ENCODE assay signal across 16 mouse cellular contexts in genomic region chr5:112294696-112295095, GRCm38 (mm10). TPM values are rescaled to one million over a fixed set of nuclear protein-coding genes. Genes with fewer than 3 reads are reported as not detected.
DNase-seq lines count a peak whose midpoint lies in the region; ATAC-seq and TF ChIP-seq lines count a peak whose summit lies in the region.
"Had no signal": no experiment of that assay in that cellular context is flagged by ENCODE, and none has a peak within 500 bp of the region (broad histone marks: within the 10 kb centered on the region; RNA-seq: fewer than 3 reads in every experiment).

No protein-coding gene starts in this region.

- H3K9me3 ChIP-seq in MEL (replicated peaks; ENCODE audit: insufficient read depth, low read length), result no peaks in the 10 kb centered on the region
- no peaks in the 10 kb centered on the region for H3K9me3 ChIP-seq in liver, embryonic 13.5 days (replicated peaks)
- H3K9me3 ChIP-seq: forebrain, embryonic 12.5 days; midbrain, embryonic 12.5 days had no signal

- peaks cover 88% of the 10 kb centered on the region for H3K4me1 ChIP-seq in liver, adult 2 months (ENCODE audit: control insufficient read depth, insufficient read depth, low read length)
- peaks cover 23 to 42% of the 10 kb centered on the region in 2 experiments for H3K4me1 ChIP-seq in MEL (ENCODE audit: control insufficient read depth in 1 of 2, insufficient read depth in 2 of 2, low read length in 2 of 2)
- peaks cover 97% of the 10 kb centered on the region for H3K4me1 ChIP-seq in liver, embryonic 13.5 days (replicated peaks)

- no peaks in the 10 kb centered on the region for H3K27me3 ChIP-seq in liver, adult 2 months (ENCODE audit: control insufficient read depth, insufficient read depth, low read length)
- H3K27me3 ChIP-seq in MEL (ENCODE audit: control insufficient read depth in 1 of 2, insufficient read depth in 2 of 2, low read length in 2 of 2), result no peaks in the 10 kb centered on the region
- H3K27me3 ChIP-seq in liver, embryonic 13.5 days, result no peaks in the 10 kb centered on the region
- H3K27me3 ChIP-seq: forebrain, embryonic 12.5 days; midbrain, embryonic 12.5 days had no signal

- peak overlapping the region; percentile 43 for H3K27ac ChIP-seq in gastrocnemius, adult 2 months
- peak overlapping the region; percentile 64 for H3K27ac ChIP-seq in liver, adult 2 months (replicated peaks; ENCODE audit: insufficient read depth, low read depth, low read length)
- peak overlapping the region; percentile 40 for H3K27ac ChIP-seq in MEL (ENCODE audit: control insufficient read depth, low read depth, low read length)
- peak overlapping the region; percentile 80 for H3K27ac ChIP-seq in liver, embryonic 13.5 days
- H3K27ac ChIP-seq: forebrain, embryonic 12.5 days; kidney, postnatal 0 days; midbrain, embryonic 12.5 days had no signal

- intact Hi-C loops in gastrocnemius, adult 2 months (cut with DNase I), result loop anchor here (5.0 kb wide), 1 partner anchor 42 kb away; the partner anchor contains the start of gene Cryba4
- intact Hi-C loops in gastrocnemius, postnatal 14 days (cut with DNase I; ENCODE audit: low total_unique reads), result no loop called here

- H3K4me3 ChIP-seq in gastrocnemius, adult 2 months, result no peak overlapping the region
- H3K4me3 ChIP-seq in liver, adult 2 months (ENCODE audit: insufficient read depth, low read depth, low read length), result no peak overlapping the region
- no peak overlapping the region for H3K4me3 ChIP-seq in MEL (ENCODE audit: control insufficient read depth in 1 of 2, insufficient read depth in 1 of 2, low read depth in 2 of 2, low read length in 2 of 2)
- H3K4me3 ChIP-seq in liver, embryonic 13.5 days (replicated peaks), result no peak overlapping the region
- H3K4me3 ChIP-seq: forebrain, embryonic 12.5 days; midbrain, embryonic 12.5 days had no signal

- H3K9ac ChIP-seq in liver, adult 2 months (ENCODE audit: low read depth, low read length), result 0 out of 2 replicates have a peak overlapping the region, but pooled peaks have one; percentile 23
- H3K9ac ChIP-seq in MEL (ENCODE audit: control insufficient read depth, low read depth, low read length, poor library complexity, severe bottlenecking), result no peak overlapping the region
- peak overlapping the region; percentile 47; the same call in 1 of the 2 replicates for H3K9ac ChIP-seq in liver, embryonic 13.5 days
- H3K9ac ChIP-seq: forebrain, embryonic 12.5 days; midbrain, embryonic 12.5 days had no signal

- no peak for TF ChIP-seq CTCF in gastrocnemius, adult 2 months (IDR thresholded peaks at IDR 0.05)
- no peak for TF ChIP-seq CTCF in liver, adult 2 months (IDR thresholded peaks at IDR 0.05; ENCODE audit: low read depth, low read length)
- TF ChIP-seq CTCF in MEL (IDR thresholded peaks at IDR 0.05 in 2 of 3, conservative IDR thresholded peaks at IDR 0.05 in 1 of 3; ENCODE audit: control insufficient read depth in 1 of 3, insufficient read depth in 1 of 3, low read depth in 2 of 3, low read length in 3 of 3, poor library complexity in 1 of 3, severe bottlenecking in 1 of 3), result no peak

- peaks cover 54% of the 10 kb centered on the region for H3K79me2 ChIP-seq in liver, adult 2 months (ENCODE audit: control insufficient read depth, insufficient read depth, low read length)
- H3K79me2 ChIP-seq in MEL (ENCODE audit: control insufficient read depth, insufficient read depth, low read length, poor library complexity), result peaks cover 65% of the 10 kb centered on the region

- H3K36me3 ChIP-seq in liver, adult 2 months (ENCODE audit: control insufficient read depth, insufficient read depth, low read length), result no peaks in the 10 kb centered on the region
- H3K36me3 ChIP-seq in MEL (ENCODE audit: control insufficient read depth in 1 of 2, insufficient read depth in 2 of 2, low read length in 2 of 2), result peaks cover 0 to 25% of the 10 kb centered on the region in 2 experiments; a peak in 2 of 4 replicates
- 0 out of 2 replicates have a peak, but pooled peaks cover 3% of the 10 kb centered on the region for H3K36me3 ChIP-seq in liver, embryonic 13.5 days
- H3K36me3 ChIP-seq: forebrain, embryonic 12.5 days; midbrain, embryonic 12.5 days had no signal

- no peak for ATAC-seq in liver, embryonic 13.5 days (ENCODE audit: low read depth)

- no peak overlapping the region for H3K4me2 ChIP-seq in liver, embryonic 13.5 days
- H3K4me2 ChIP-seq: forebrain, embryonic 12.5 days; midbrain, embryonic 12.5 days had no signal

- no peak for TF ChIP-seq POLR2A in liver, adult 2 months (IDR thresholded peaks at IDR 0.05; ENCODE audit: extremely low read depth, insufficient read depth, low read length)
- no peak for TF ChIP-seq POLR2A in MEL (IDR thresholded peaks at IDR 0.05; ENCODE audit: control insufficient read depth in 1 of 2, insufficient read depth in 1 of 2, low read depth in 1 of 2, low read length in 2 of 2, poor library complexity in 1 of 2)

- TF ChIP-seq RAD21 in MEL (IDR thresholded peaks at IDR 0.05; ENCODE audit: low read depth, low read length), result no peak

- WGBS in liver, adult 2 months, result 42% methylated on average over 4 of the region's 4 CpGs
- WGBS in liver, embryonic 13.5 days (ENCODE audit: insufficient replicate concordance), result 65% methylated on average over 4 of the region's 4 CpGs

- TF ChIP-seq EP300 in MEL (IDR thresholded peaks at IDR 0.05; ENCODE audit: low read depth in 1 of 2, low read length in 2 of 2), result no peak

- DNase-seq in gastrocnemius, adult 2 months, result no peak
- no peak for DNase-seq in gastrocnemius, postnatal 14 days
- DNase-seq in liver, adult 2 months (ENCODE audit: extremely low read depth, low read depth, low spot score), result peak; percentile 68
- DNase-seq in liver (no peak), MEL (ENCODE audit: low read depth, low spot score) (no peak)
- no peak for DNase-seq in liver, embryonic 13.5 days
- DNase-seq in B cell, adult 2 months, result no peak
- no peak for DNase-seq in ovary, postnatal 14 days (ENCODE audit: low spot score)
- DNase-seq: cerebellum, adult 11-12 months; heart, postnatal 14 days; lung, postnatal 14 days; right cerebral cortex, postnatal 4 days had no signal

TF ChIP-seq in MEL, 35 proteins besides CTCF, POLR2A, EP300 and RAD21:
- TF ChIP-seq RCOR1 (IDR thresholded peaks at IDR 0.05; ENCODE audit: low read depth, low read length) (no peak), MEF2A (IDR thresholded peaks at IDR 0.05; ENCODE audit: extremely low read depth, insufficient replicate concordance, low read depth, low read length, poor library complexity, severe bottlenecking) (no peak), ZKSCAN1 (IDR thresholded peaks at IDR 0.05; ENCODE audit: low read depth, low read length) (no peak), TBP (IDR thresholded peaks at IDR 0.05; ENCODE audit: low read depth, low read length) (no peak), TAL1 (IDR thresholded peaks at IDR 0.05; ENCODE audit: low read length) (no peak), KAT2A (conservative IDR thresholded peaks at IDR 0.05; ENCODE audit: low read depth, low read length) (no peak), ZMIZ1 (IDR thresholded peaks at IDR 0.05; ENCODE audit: low read depth, low read length) (no peak)

RNA-seq across cellular contexts. Expression of gene Tpst2, which starts 18.2 kb away (rescaled TPM):
- 10 to 100 TPM; 12.6 to 25.4 TPM for total RNA-seq in gastrocnemius, adult 2 months (2021)
- 10 to 100 TPM; 17.4 to 23.4 TPM for total RNA-seq in gastrocnemius, postnatal 14 days (2021)
- total RNA-seq in liver, adult 2 months (2014; rRNA removed), result 27.7 and 38.9 TPM in 2 replicates
- 30.2 and 35.7 TPM in 2 replicates for polyA plus RNA-seq in liver, adult 2 months (2012; rRNA removed)
- total RNA-seq in MEL (2012; rRNA removed), result 63.1 and 86.1 TPM in 2 replicates
- polyA plus RNA-seq in MEL (2012; ENCODE audit: insufficient read depth in 1 of 2, insufficient read length in 2 of 2, low read depth in 1 of 2, low replicate concordance in 2 of 2, missing spikeins in 1 of 2), result 10 to 100 TPM in 1 of 2 experiments, not detected in 1; 57.8 TPM
- polyA plus RNA-seq in liver, embryonic 13.5 days (2015; fragmentation: Nextera tagmentation; extraction: Ambion mirVana), result 35.4 and 36.0 TPM in 2 replicates

RNA-seq across cellular contexts. Expression of gene Tfip11, which starts 31.5 kb away (rescaled TPM):
- 10 to 100 TPM; 10.6 to 15.5 TPM for total RNA-seq in gastrocnemius, adult 2 months (2021)
- total RNA-seq in gastrocnemius, postnatal 14 days (2021), result 10 to 100 TPM; 12.0 to 13.2 TPM
- 7.7 and 9.7 TPM in 2 replicates for total RNA-seq in liver, adult 2 months (2014; rRNA removed)
- polyA plus RNA-seq in liver, adult 2 months (2012; rRNA removed), result 18.6 and 19.1 TPM in 2 replicates
- 30.3 and 34.6 TPM in 2 replicates for total RNA-seq in MEL (2012; rRNA removed)
- 10 to 100 TPM in 1 of 2 experiments, not detected in 1; 44.7 TPM for polyA plus RNA-seq in MEL (2012; ENCODE audit: insufficient read depth in 1 of 2, insufficient read length in 2 of 2, low read depth in 1 of 2, low replicate concordance in 2 of 2, missing spikeins in 1 of 2)
- polyA plus RNA-seq in liver, embryonic 13.5 days (2015; fragmentation: Nextera tagmentation; extraction: Ambion mirVana), result 14.1 and 15.7 TPM in 2 replicates

RNA-seq across cellular contexts. Expression of gene Crybb1, which starts 39.1 kb away (rescaled TPM):
- 1 to 10 TPM; 1.6 to 3.7 TPM for total RNA-seq in gastrocnemius, adult 2 months (2021)
- total RNA-seq in gastrocnemius, postnatal 14 days (2021), result 1 to 10 TPM; 1.9 to 2.0 TPM
- not detected in 2 replicates for total RNA-seq in liver, adult 2 months (2014; rRNA removed)
- not detected in 2 replicates for polyA plus RNA-seq in liver, adult 2 months (2012; rRNA removed)
- 0.27 TPM in 1 of 2 replicates, not detected in the other for total RNA-seq in MEL (2012; rRNA removed)
- under 1 TPM in 1 of 2 experiments, not detected in 1; 0.24 TPM for polyA plus RNA-seq in MEL (2012; ENCODE audit: insufficient read depth in 1 of 2, insufficient read length in 2 of 2, low read depth in 1 of 2, low replicate concordance in 2 of 2, missing spikeins in 1 of 2)
- 0.23 and 0.30 TPM in 2 replicates for polyA plus RNA-seq in liver, embryonic 13.5 days (2015; fragmentation: Nextera tagmentation; extraction: Ambion mirVana)
- total RNA-seq: granulocyte monocyte progenitor cell, adult 5-6 weeks had no signal

RNA-seq across cellular contexts. Expression of gene Cryba4, which starts 42.4 kb away (rescaled TPM):
- under 1 TPM in 1 of 2 experiments, not detected in 1; 0.86 TPM for total RNA-seq in gastrocnemius, adult 2 months (2021)
- under 1 TPM; 0.42 to 0.68 TPM for total RNA-seq in gastrocnemius, postnatal 14 days (2021)
- 0.27 and 0.37 TPM in 2 replicates for total RNA-seq in liver, adult 2 months (2014; rRNA removed)
- 0.17 and 0.52 TPM in 2 replicates for polyA plus RNA-seq in liver, adult 2 months (2012; rRNA removed)
- 0.29 and 0.39 TPM in 2 replicates for total RNA-seq in MEL (2012; rRNA removed)
- polyA plus RNA-seq in MEL (2012; ENCODE audit: insufficient read depth in 1 of 2, insufficient read length in 2 of 2, low read depth in 1 of 2, low replicate concordance in 2 of 2, missing spikeins in 1 of 2), result under 1 TPM in 1 of 2 experiments, not detected in 1; 0.77 TPM
- polyA plus RNA-seq in liver, embryonic 13.5 days (2015; fragmentation: Nextera tagmentation; extraction: Ambion mirVana), result 0.33 and 0.60 TPM in 2 replicates
- total RNA-seq: granulocyte monocyte progenitor cell, adult 5-6 weeks had no signal

RNA-seq across cellular contexts. Expression of gene Srrd, which starts 48.1 kb away (rescaled TPM):
- 1 to 10 TPM; 4.2 to 5.6 TPM for total RNA-seq in gastrocnemius, adult 2 months (2021)
- total RNA-seq in gastrocnemius, postnatal 14 days (2021), result 1 to 10 TPM; 3.2 to 3.3 TPM
- 12.3 and 19.3 TPM in 2 replicates for total RNA-seq in liver, adult 2 months (2014; rRNA removed)
- polyA plus RNA-seq in liver, adult 2 months (2012; rRNA removed), result 26.3 and 30.0 TPM in 2 replicates
- total RNA-seq in MEL (2012; rRNA removed), result 29.4 and 36.5 TPM in 2 replicates
- 10 to 100 TPM in 1 of 2 experiments, not detected in 1; 49.3 TPM for polyA plus RNA-seq in MEL (2012; ENCODE audit: insufficient read depth in 1 of 2, insufficient read length in 2 of 2, low read depth in 1 of 2, low replicate concordance in 2 of 2, missing spikeins in 1 of 2)
- polyA plus RNA-seq in liver, embryonic 13.5 days (2015; fragmentation: Nextera tagmentation; extraction: Ambion mirVana), result 15.8 and 20.2 TPM in 2 replicates
